Mouse (Mus musculus) embryo, embryonic 11.5 days (tissue): ENCODE data around the gene Fance.
"Not testable (repeated sequence)": the region's sequence is repeated elsewhere in the genome, so short reads cannot be mapped to it uniquely, and the experiment has no call there.

Experiments used
- DNase-seq: peaks from one replicate; pipeline ENCODE4 v3.0.0-alpha.2; 2012; ENCODE audit warnings: low read depth, low spot score

The Fance gene

DNA sequence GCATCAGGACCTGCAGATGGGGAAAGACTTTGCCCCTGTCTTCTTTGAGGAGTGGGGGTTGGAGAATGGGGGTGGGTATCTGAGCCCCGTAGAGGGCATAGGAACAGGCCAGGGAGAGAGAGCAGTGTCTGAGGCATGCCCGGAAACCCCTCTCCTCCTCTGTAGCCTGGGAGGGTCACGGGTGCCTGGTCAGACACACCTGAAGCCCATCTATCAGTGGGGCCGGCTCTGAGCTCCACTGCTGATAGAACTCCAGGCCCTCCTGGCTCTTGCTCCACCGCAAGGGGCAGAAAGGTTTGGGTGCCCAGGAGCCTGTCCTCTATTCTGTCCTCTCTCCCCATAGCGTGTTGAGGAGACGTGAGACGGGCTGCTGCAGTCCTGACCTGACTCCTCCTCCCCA, 12.4 kb downstream of the Fance start:
- no peak for DNase-seq

DNA sequence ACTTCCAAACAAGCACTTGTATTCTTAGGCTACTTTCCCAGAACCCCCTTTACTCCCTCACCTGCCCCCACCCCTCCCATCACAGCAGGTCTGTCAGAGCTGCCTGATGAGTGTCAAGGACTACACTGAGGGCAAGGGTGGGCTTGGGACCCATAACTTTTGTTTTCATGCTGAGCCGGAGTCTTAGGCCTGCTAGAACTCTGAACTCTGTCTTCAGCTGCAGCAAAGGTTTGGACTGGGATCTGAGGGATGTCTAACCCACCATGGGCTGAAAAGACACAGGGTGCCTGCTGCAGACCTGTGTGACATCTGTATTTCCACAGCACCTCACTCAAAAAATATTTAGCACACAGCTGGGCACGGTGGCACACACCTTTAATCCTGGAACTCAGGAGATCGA, 13.6 kb downstream of the Fance start:
- no peak for DNase-seq

DNA sequence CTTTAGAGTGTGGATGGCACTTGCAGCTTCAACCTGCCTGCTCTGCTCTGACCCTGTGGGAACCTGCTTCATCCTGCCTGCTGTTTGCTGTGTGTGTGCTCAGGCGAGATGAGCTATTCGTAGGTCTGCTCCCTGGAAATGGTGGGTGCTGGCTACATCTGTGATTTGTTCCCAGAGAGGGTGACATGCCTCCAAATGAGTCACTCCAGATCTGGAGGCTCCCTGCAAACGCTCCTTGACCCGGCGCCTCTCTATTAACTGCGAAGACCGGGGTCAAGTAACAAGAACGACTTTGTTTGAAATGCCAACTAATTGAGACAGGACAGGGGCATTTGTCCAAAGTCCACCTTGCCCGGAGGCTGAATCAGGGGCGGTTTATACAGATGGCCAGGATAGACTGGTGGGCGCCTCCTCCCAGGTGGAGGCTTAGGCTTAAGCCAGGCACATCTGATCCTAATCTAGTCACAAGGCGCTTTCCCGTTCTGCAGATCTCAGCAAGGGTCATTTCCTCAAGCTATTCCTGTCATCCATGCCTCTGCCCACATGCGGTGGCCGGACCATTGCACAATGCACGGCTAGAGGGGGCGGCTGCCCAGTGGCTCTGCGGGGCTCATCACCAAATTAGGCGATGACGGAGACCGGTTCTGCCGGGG, 14.5 kb downstream of the Fance start:
- no peak for DNase-seq

DNA sequence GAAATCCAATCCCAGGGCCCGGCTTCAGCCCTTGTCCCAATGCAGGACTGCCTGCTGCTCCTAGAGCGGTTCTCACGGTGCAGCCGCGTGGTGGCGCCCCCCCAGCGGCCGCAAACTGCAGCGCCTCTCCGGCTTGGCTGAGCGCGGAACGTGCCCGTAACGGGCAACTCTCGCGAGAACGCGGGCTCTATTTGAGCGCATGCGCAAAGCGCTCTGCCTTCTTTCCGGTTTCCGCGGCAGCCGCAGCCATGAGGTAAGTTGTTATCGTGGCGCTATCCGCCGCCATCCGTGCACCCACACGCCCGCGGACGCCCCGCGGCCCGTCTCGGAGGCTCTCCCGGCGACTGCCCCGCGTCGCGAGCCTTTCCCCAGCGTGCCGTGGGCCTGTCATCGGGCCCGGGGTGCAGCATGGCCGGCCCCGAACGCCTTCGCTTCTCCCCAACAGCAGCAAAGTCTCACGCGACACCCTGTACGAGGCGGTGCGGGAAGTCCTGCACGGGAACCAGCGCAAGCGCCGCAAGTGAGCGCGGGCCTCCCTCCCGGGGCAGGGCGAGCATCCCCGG, 15.1 kb downstream of the Fance start, which contains the start of gene Rpl10a:
TSS of gene Rpl10a (plus strand) at position 106 of the 563 bp plus-strand sequence.
- peak; percentile 94 for DNase-seq

DNA sequence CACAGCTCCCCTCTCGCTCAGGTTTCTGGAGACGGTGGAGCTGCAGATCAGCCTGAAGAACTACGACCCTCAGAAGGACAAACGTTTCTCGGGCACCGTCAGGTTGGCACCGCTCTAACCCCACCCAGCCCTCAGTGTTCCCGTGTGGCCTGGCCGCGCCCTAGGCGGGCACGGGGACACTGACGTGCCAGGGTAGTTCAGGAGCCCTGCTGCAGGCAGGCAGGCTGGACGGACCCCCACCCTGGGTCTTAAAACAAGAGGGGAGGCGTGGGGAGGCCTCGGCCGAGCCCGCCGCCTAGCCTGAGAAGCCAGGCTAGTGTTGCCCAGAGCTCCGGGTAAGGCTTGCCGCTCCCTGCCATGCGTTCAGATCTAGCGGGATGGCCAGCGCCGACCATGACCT, 15.6 kb downstream of the Fance start:
- DNase-seq, result no peak

DNA sequence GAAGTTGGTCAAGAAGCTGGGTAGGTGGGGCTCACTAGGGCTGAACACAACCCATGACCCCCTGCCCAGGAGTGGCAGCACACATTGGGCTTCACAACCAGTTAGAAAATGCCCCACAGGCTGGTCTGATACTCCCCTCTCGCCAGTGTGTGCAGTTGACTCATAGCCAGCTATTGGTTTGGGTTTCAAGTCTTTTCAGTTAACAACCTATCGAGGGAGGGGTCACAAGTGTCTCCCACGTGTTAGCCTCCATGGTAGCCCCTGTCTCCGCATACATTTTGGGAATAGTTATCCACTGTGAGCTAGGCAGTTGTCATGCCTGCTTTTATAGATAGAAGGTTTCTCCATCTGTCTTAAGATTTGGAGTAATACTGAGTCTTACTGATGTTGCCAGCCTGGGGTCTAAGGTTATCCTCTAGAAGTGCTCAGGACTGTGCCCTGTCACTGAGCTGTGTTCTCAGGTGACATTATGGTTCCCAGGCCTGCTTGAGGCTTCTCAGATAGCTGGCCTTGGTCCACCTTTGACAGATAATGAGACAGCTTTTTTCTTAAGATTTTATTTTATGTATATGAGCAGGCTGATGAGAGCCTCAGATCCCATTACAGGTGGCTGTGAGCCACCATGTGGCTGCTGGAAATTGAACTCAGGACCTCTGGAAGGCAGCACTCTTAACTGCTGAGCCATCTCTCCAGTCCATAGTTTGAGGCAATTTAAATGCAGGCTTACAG, 16.3 kb downstream of the Fance start:
- DNase-seq, result no peak

DNA sequence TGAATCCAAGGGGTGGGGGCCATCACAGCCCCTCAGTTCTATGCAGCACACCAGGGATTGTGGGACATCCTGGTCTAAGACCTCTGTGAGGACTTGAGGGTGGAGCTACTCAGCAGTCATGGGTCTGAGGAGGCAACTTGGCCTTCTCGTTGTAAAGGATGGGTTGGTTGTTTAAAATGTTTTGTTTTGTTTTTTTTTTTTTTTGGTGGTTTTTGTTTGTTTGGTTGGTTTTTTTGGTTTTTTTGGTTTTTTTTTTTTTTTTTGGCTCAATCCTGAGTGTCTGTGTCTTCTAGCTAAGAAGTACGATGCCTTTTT, 16.9 kb downstream of the Fance start:
- no peak for DNase-seq

DNA sequence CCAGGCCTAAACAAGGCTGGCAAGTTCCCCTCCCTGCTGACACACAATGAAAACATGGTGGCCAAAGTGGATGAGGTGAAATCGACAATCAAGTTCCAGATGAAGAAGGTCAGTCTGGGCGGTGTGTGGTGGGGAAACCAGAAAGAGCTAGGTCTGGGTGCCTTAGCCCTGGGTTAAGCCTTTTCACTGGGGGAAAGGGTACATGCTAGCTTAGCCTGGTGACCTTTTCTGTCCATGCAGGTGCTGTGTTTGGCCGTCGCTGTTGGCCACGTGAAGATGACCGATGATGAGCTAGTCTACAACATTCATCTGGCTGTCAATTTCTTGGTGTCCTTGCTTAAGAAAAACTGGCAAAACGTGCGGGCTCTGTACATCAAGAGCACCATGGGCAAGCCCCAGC, 17.3 kb downstream of the Fance start:
- not testable (repeated sequence) for DNase-seq

DNA sequence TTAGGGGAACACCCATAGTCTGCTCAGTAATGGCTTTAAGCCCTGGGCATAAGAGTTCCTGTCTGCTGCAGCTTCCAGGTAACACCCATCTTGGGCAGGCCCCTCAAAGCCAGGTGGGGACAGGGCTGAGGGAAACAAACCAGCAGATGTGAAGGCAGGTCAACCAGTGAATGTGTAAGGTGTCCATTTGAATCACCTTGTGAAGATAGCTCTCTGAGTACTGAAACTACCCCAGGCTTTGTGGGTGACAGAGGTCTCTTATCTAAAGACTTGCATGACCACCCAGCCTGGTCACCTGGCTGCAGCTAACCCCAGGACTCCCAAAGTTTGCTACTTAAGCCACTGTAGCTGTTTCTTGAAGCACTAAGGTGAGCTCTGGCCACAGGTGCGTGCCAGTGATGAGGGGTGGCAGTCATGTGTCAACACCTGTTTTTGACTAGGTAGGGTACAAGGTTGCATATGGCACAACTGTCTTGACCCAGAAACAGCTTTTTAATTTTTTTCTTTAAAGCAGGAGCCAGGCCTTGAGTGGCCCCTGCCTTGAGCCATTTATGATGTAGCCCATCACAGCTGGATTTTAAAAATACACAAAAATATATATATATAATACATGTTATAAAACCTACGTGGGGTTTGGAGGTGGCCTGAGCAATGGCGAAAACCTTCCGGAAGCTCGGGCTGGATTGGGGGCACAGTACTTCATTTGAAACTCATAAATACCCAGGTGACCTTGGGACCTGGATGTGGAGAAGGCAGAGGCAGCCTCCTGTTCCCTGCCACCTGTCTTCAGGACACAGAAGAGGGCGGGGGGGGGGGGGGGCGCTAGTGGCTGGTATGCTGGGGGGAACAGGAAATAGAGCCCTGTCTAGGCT, 18.2 kb downstream of the Fance start:
- no peak for DNase-seq

DNA sequence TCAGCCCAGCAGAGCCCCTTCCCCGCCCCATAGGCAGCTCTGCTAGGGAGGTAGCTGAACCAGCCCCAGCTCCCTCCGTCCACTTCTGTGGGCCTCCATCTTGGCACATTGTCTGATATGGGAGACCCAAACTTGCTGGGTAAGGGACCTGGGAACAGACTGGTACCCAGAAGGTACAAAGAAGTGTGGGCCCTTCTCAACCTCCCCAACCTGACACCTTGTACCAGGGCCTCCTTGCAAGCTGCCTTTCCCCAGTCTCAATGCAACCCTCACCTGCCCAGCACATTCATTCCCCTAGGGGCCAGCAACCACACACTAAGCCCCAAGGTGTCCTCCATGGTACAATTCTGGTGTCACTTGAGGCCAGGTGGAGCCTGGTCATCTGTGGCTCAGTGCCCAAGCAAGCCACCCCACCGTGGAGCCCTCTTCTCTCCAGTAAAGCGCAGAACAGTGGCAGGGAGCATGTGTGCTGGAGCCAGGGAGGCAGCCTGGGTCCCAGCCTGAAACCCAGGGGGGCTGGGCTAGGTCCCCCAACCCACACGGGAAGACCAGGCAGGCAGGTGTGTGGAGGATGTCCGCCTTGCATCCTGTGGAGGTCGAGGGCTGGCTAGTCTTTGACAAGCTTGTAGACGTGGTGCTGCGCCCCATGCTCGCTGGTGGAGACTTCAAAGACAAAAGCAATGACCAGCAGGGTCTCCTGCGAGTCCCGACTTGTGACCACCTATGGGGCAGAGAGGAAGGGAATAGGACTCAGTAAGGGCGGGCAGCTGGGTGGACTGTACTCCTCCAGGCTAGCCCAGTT, 19.0 kb downstream of the Fance start:
- no peak for DNase-seq

DNA sequence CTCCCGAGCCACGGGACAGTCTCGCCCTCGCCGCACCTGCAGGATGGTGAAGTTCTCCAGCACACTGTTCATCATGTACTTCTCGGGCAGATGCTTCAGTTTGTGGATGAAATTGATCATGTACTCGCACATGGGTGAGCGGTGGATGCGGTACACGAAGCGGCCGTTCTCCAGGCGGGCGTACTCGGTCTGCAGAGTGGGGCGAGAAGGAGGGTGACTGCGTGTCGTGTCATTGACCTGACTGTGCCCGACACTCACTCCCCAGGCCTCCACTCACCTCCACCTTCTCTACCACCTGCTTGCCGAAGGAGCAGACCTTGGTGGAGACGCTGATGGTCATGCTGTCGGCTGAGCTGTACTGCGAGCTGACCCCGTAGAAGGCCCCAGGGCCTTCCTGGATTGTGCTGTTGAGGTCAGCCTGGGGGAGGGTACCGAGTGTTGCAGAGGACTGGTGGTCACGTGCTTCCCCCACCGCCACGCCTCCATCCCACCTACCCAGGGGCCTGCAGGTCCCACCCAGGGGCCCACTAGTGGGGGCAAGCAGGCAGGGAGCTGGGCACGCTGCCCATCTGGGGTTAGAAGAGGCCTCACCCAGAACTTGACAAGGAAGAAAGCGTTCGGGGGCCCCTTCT, 19.7 kb downstream of the Fance start:
- no peak for DNase-seq

DNA sequence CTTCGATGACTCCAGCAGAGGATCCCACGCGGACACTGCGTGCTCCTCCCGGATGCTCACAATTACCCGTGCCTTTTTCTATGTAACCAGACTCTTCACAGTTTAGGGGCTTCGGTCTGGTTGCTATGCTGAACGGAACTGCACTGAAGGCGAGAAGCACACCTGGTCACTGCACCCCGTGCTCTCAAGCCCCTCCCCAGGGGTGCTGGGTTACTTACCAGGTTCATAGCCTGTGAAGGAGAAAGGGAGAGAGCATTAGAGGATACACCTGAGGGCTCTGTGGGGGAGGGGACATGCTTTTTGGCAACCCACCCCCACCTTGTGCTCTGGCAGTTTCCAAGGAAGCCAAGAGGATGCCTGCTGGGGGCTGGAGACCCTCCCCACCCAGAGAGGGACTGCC, 21.9 kb downstream of the Fance start:
- no peak for DNase-seq

DNA sequence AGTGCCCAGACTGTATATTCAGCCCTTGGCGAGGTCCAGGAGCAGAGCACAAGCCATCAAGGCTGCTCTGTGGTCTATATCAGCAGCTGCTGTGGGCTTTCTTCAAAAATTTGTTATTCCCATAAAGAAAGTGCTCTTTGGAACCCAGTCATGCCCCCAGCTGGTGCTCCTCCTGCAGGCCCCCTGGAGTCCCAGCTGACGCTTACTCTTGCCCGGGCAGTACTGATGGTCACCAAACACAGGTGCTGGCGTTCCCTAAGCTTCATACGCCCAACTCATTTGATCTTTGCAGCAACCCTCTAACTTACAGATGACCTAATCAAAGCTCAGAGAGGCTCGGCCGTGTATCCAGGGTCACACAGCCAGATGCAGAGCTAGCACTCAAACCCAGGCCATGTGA, 24.2 kb downstream of the Fance start:
- no peak for DNase-seq

DNA sequence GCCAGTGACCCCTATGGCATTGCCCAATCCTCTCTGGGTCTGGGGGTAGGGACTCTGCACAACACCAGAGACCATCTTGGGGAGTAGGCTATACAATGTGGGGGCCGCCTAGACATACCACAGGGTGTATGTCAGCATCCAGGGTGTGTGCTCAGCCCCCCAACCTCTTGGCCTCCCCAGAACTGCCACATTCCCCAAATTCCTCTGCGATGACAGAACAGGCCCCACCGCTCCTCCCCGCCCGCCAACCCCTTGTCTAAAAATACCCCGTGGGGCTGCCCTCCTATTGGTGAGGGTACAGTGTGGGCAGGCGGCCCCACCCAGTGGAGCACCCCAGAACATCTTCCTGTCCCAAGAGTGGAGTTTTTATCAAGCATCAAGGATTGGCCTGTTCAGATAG, 27.3 kb downstream of the Fance start:
- DNase-seq, result no peak

DNA sequence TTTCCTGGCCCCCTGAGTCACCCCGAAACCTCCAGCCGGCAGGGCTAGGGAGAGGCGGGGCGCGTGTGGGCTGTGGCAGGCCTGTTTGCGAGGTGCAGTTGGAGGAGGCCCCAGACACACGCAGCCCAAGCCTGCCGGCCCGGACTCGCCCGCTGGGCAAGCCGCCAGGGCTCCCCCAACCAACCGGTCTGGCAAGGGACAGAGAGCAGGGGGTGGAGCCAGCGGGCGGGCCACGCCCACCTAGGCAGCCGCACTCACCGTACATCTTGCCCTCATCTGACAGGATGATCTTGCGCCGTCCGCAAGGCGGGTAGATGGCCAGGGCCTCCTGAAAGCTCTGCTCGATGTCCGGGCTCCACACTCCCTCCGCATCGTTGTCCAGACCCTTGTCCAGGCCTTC, 27.8 kb downstream of the Fance start:
- DNase-seq, result peak; percentile 51

DNA sequence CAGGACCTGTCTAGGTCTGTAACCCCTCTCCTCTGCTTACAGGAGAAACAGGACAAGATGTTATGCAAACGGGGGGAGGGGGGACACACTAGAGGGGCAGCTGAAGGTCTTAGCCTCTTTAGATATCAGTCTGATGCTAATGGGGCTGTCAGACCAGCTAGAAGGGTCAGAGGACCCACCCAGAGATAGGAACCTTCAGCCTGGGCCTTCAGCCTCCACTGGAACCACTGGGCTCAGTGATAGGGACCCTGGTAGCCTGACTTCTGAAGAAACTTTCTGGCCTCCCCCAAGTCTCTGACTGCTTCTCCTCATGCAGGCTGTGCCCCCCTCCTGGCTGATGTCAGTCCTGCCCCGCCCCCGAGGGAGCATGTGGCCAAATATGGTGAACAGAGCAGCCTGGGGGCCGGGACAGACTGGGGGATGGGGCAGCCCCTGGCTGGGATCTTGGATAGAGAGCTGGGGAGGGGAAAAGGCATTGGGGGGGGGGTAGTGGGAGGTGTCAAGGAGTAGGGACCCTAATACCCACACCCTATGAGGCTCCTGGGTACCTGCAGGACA, 30.8 kb downstream of the Fance start:
- no peak for DNase-seq

DNA sequence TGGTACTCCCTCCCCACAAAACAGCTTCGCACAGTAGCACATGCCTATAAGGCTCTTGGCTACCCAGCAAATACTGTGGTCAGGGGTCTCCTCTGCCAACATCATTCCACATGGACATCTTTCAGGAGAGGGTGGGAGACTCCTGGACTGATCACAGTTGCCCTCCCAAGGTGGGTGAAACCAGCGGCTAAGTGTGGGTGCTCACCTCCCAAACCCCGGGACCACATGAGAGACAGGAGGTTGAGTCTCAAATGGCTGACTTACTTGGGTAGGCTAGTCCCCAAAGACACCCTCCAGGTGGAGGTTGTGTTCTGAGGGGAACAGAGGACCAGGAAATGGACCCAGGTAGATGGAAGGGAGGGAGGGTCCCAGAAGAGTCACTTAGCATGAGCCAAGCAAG, 31.4 kb downstream of the Fance start:
- DNase-seq, result no peak

DNA sequence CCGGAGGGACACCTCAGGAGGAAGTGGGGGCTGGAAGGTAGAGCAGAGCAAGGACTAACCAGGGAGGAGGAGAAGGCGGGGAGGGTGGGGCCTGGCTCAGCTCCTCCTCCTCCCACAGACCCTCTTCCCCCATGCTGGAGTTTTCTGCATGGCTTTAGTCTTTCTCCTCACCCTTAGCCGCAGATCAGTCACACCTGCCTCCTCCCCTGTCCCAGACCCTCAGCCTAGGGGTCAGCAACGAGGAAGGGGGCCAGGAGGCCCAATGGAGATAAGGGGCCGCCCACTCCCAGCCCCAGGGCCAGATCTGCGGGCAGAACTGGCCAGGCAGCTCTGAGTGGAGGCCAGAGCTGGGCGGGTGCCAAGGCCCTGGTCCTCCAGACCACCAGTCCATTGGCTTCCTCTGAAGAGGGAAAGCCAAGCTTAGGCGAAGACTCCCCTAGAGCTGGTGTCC, 32.0 kb downstream of the Fance start:
- DNase-seq, result no peak

DNA sequence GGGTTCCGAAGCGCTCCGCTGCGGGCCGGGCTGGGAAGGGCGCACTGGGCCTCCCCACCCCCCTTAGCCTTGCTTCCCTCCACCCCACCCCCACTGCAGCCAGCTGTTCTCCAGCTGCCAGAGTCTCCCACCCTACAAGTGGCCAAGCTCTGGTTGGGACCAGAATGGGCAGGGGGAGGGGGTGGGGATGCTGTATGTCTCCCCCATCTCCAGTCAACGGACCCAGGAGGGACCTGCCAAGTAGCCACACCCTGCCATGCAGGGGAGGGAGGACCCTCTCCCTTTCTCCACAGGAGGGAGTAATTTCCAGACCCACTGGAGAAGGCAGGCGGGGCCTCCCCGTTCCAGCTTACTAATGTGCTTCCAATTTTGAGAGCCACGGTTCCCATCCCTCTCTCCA, 32.6 kb downstream of the Fance start:
- DNase-seq, result no peak

DNA sequence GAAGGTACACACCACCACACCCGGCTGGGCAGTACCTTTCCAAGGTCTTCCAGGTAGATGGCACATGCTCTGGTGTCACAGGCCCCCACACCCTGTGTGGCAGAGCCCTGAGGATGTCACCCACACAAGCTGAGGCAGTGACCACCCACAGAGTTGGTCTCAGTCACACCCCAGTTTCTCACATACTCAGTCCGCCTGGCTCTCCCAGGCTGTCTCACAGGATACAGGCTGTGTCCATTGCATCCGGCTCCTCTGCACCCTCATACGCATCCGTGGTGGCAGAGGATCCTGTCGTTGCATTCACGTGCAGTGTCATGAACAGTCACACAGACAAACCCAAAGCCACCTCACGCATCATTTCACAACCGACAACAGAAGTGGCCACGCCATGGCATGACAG, 34.0 kb downstream of the Fance start:
- DNase-seq, result no peak

DNA sequence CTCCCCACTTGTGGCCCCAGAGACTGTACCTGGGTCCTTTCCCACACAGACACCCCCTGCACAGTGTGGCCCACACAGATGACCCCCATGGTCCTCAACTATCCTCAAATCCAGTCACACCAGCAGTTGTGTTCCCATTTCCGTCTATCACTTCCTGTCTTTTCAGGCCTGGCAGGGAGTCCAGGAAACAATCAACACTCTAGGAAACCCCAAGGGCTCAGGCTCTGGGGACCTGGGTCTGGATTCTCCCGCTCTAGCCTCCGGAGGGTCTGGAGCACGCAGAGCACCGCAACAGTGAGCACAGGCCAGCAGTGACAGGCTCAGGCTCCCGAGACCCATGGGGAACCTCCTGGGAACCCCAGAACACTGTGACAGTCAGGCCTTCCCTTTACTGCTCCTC, 34.9 kb downstream of the Fance start:
- no peak for DNase-seq
